Mouse (Mus musculus) ES-E14 (cell line): ENCODE data around the gene Ltk. TPM values are rescaled to one million over a fixed set of nuclear protein-coding genes. Genes with fewer than 3 reads are reported as not detected.

Experiments used
- DNase-seq: peaks from one replicate; pipeline ENCODE4 v3.0.0-alpha.2; 2013; ENCODE audit warnings: low read depth, low spot score
- H3K27ac ChIP-seq: 2 replicates; pipeline ENCODE4 v1.5.1; 2012; ENCODE audit warnings: low read depth, mild to moderate bottlenecking, low read length, moderate library complexity, mixed read lengths; ENCODE audit not compliant: poor library complexity, insufficient read depth, severe bottlenecking
- H3K36me3 ChIP-seq: 2 replicates; pipeline ENCODE4 v1.6.1; 2012; ENCODE audit warnings: mild to moderate bottlenecking, low read length, moderate library complexity, mixed read lengths; ENCODE audit not compliant: control insufficient read depth, poor library complexity, insufficient read depth, severe bottlenecking
- H3K4me1 ChIP-seq, 2 experiments: fragments of 150-350 bp in 1 of 2; sonication (generic) in 1 of 2; 2 replicates each; pipeline ENCODE4 v1.6.1; 2012; ENCODE audit warnings: low read length in 2 of 2, mild to moderate bottlenecking in 1 of 2, mixed read lengths in 1 of 2; ENCODE audit not compliant: control insufficient read depth in 2 of 2, insufficient read depth in 2 of 2, poor library complexity in 1 of 2
- H3K4me3 ChIP-seq, 2 experiments: fragments of 150-350 bp in 1 of 2; sonication (generic) in 1 of 2; 2 replicates each; pipeline ENCODE4 v1.5.1; 2012; ENCODE audit warnings: low read length in 2 of 2, low read depth in 1 of 2, mild to moderate bottlenecking in 1 of 2, mixed read lengths in 1 of 2; ENCODE audit not compliant: insufficient read depth in 1 of 2, poor library complexity in 1 of 2, severe bottlenecking in 1 of 2
- H3K9ac ChIP-seq: 2 replicates; pipeline ENCODE4 v1.6.1; 2012; ENCODE audit warnings: low read depth, mild to moderate bottlenecking, low read length, mixed read lengths; ENCODE audit not compliant: poor library complexity, insufficient read depth, severe bottlenecking
- H3K9me3 ChIP-seq: fragments of 150-350 bp; sonication (generic); 2 replicates; pipeline ENCODE4 v1.6.1; 2012; ENCODE audit warnings: low read depth, mild to moderate bottlenecking, low read length; ENCODE audit not compliant: control insufficient read depth, insufficient read depth
- CHD2 ChIP-seq: IDR thresholded peaks from 2 replicates; pipeline ENCODE4 v1.6.1; 2014; ENCODE audit warnings: mild to moderate bottlenecking, low read depth, low read length, inconsistent platforms
- HCFC1 ChIP-seq: IDR thresholded peaks from 2 replicates; pipeline ENCODE4 v1.6.1; 2012; ENCODE audit warnings: low read length, inconsistent platforms, borderline replicate concordance; ENCODE audit not compliant: insufficient read depth
- MAFK ChIP-seq: IDR thresholded peaks from 2 replicates; pipeline ENCODE4 v1.6.1; 2014; ENCODE audit warnings: mild to moderate bottlenecking, low read depth, low read length, inconsistent platforms; ENCODE audit not compliant: insufficient read depth
- ZC3H11A ChIP-seq: IDR thresholded peaks from 2 replicates; pipeline ENCODE4 v1.6.1; 2012; ENCODE audit warnings: low read depth, mild to moderate bottlenecking, inconsistent platforms, low read length, borderline replicate concordance
- ZNF384 ChIP-seq: IDR thresholded peaks from 2 replicates; pipeline ENCODE4 v1.6.1; 2012; ENCODE audit warnings: low read depth, low read length, inconsistent platforms
- in situ Hi-C, 2 experiments: fragments of 600-800 bp; cut with MboI; formaldehyde crosslinking; loops; one replicate each; pipeline ENCODE4 v1.15.1; 2025; ENCODE audit warnings: low sequenced_read_pairs in 2 of 2, inconsistent platforms in 1 of 2; ENCODE audit not compliant: unreplicated experiment in 2 of 2
- total RNA-seq: library from RNA; depleted of rRNA; stranded (reverse); fragments of 300-350 nt; gene quantifications from 2 replicates; pipeline ENCODE4 v1.2.3, GENCODE M21; 2012

The Ltk gene
- total RNA-seq, 1 experiment: 0.85 TPM

DNA sequence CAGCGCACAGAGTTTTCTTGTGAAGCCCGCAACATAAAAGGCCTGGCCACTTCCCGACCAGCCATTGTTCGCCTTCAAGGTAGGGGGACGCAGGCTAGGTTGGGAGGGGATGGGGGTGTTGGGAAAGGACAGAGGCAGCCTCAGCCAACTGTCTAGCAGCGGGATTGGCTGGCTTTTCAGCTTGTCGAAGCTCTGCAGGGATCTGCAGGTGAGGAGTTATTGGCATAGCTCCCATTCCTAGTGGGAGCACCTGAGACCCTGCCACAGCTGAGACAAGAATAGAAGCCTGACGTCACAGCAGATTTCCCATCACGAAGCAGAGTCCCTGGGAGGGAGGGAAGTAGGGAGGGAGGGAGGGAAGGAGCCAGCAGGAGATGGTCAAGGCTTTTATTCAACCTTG is 44.5 kb upstream of the Ltk start:
- DNase-seq: no peak
- H3K4me3 ChIP-seq: no peak overlapping the region
- H3K4me1 ChIP-seq: peaks cover 14 to 50% of the 10 kb centered on the region in 2 experiments; a peak in 3 of 4 replicates
- H3K27ac ChIP-seq: peak overlapping the region; percentile 56; the same call in 1 of the 2 replicates
- TF ChIP-seq ZNF384: no peak
- no peak for TF ChIP-seq CHD2
- TF ChIP-seq ZC3H11A: no peak
- TF ChIP-seq HCFC1: no peak
- no peak for TF ChIP-seq MAFK
- H3K9me3 ChIP-seq: no peaks in the 10 kb centered on the region
- H3K9ac ChIP-seq: no peak overlapping the region
- peaks cover 28% of the 10 kb centered on the region for H3K36me3 ChIP-seq
- in situ Hi-C loops: no loop called here

DNA sequence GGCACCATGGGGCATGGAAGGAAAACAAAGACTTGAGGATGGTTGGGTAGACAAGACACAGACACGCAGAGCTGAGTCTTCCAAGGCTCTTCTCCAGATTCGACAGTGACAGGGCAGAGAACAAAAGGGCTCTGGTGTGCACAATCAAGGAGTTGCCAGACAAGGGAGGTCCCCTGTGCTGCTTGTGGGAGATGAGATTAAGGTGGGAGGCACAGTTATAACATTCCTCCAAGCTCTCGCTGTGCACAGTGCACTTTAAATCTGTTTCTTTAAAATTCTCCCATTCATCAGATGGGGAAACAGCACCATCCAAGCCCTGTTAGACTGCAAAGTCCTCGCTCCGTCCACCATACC is 44.0 kb upstream of the Ltk start:
- Histone ChIP-seq H3K9me3 (no peaks in the 10 kb centered on the region), H3K4me1 (peaks cover 14 to 47% of the 10 kb centered on the region in 2 experiments; a peak in 3 of 4 replicates), H3K27ac (peak overlapping the region; percentile 56; the same call in 1 of the 2 replicates), H3K9ac (peak overlapping the region; percentile 44; the same call in 1 of the 2 replicates), H3K36me3 (peaks cover 24% of the 10 kb centered on the region; the same call in 1 of the 2 replicates), H3K4me3 (peak overlapping the region in 1 of 2 experiments; percentile 1; a peak in 1 of 4 replicates)
- no peak for TF ChIP-seq HCFC1
- no peak for TF ChIP-seq ZC3H11A
- no peak for TF ChIP-seq MAFK
- TF ChIP-seq CHD2: no peak
- no peak for TF ChIP-seq ZNF384
- no peak for DNase-seq
- in situ Hi-C loops: no loop called here

DNA sequence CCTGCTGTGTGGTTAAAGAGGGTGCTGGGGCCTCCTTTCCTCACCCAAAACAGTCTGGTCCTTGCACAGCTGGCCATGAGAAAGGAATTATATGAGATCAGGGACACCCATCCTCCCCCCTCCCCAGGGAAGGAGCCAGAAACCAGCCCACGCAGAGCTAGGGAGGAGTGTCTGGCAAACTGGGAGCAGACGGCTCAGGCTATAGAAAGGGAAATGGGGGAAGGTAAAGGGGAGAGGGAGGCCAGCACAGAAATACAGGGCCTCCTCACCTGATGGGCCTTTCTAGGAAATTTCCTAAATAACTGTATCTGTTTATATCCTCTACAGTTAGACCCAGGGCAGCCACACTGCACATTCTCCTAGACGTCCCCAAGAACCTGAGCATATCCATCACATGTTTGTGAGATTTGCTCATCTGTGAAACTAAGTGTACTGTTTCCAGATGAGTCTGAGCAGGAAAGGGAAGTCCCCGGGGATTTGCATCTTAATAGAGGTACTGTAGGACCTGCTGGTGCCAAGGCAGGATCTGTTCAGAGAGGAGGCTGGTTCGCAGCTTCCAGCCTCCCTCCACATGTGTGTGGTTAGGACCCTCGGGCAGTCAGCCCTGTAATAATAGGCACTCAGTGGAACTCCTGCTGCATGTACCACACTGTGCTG is 43.5 kb upstream of the Ltk start:
- H3K27ac ChIP-seq: peak overlapping the region; percentile 56; the same call in 1 of the 2 replicates

DNA sequence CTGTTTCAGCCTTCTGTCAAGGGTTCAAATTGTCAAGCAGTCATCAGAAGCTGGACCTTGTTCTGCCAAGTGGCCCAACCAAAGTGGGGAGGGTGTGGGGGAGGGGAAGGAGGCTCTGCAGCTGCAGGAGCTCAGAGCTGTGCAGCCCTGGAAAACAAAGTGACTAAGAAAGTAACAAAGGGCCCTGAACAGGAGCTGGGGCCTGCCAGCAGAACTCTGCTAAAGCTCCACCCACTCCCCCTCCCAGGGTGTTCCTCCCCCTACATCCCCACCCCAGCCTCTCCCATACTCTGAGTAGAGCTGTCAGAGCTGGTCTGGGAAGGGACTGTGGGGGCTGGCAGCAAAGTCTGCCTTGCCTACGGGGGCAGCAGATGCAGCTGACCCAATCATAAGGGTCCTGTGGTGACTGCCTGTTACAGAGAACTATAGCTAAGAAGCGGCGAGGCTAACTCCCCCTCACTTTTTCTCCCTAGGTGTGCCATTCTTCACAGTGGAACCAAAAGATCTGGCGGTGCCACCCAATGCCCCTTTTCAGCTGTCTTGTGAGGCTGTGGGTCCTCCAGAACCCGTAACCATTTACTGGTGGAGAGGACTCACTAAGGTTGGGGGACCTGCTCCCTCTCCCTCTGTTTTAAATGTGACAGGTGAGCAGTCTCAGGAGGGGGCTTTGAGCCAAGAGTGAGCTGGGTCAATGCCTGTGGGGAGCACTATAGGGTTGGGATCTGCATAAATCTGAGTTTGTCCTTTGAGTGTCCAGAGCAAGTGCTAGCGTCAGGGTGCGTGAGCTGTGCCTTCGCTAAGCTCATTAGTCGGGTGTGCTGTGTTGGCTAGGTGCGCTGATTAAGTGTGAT is 42.8 kb upstream of the Ltk start:
- Histone ChIP-seq H3K4me1 (peaks cover 21 to 43% of the 10 kb centered on the region in 2 experiments; a peak in 3 of 4 replicates), H3K27ac (peak overlapping the region; percentile 53; the same call in 1 of the 2 replicates), H3K36me3 (peaks cover 19% of the 10 kb centered on the region; the same call in 1 of the 2 replicates), H3K9ac (no peak overlapping the region; the same call in 1 of the 2 replicates), H3K4me3 (peak overlapping the region in 1 of 2 experiments; percentile 26; a peak in 1 of 4 replicates), H3K9me3 (no peaks in the 10 kb centered on the region)
- in situ Hi-C loops: no loop called here
- peak; percentile 70 for DNase-seq
- TF ChIP-seq HCFC1 (no peak), ZNF384 (no peak), CHD2 (no peak), ZC3H11A (no peak), MAFK (no peak)

More for the DNA sequence above, 43.5 kb upstream of the Ltk start:
- Histone ChIP-seq H3K9me3 (no peaks in the 10 kb centered on the region), H3K9ac (peak overlapping the region; percentile 44; the same call in 1 of the 2 replicates), H3K4me1 (peaks cover 17 to 42% of the 10 kb centered on the region in 2 experiments; a peak in 3 of 4 replicates), H3K36me3 (peaks cover 19% of the 10 kb centered on the region; the same call in 1 of the 2 replicates), H3K4me3 (peak overlapping the region; percentile 5 to 13; a peak in 2 of 4 replicates)
- in situ Hi-C loops: no loop called here
- no peak for TF ChIP-seq HCFC1
- TF ChIP-seq ZNF384: no peak
- TF ChIP-seq ZC3H11A: no peak
- no peak for TF ChIP-seq MAFK
- TF ChIP-seq CHD2: no peak
- no peak for DNase-seq
